Mouse (Mus musculus) hindbrain, embryonic 10.5 days (tissue): ENCODE results near the gene Cuzd1. TPM values are rescaled to one million over a fixed set of nuclear protein-coding genes. Genes with fewer than 3 reads are reported as not detected.

Experiments
- DNase-seq: peaks from one replicate; pipeline ENCODE4 v3.0.0-alpha.2; 2017; ENCODE audit warnings: low spot score
- H3K27ac ChIP-seq: fragments of 300-500 bp; sonication (generic); 2 replicates; pipeline ENCODE4 v1.5.1; 2016; ENCODE audit warnings: mild to moderate bottlenecking, moderate library complexity
- H3K27me3 ChIP-seq: fragments of 300-500 bp; sonication (generic); 2 replicates; pipeline ENCODE4 v1.6.1; 2016; ENCODE audit warnings: mild to moderate bottlenecking; ENCODE audit not compliant: poor library complexity, insufficient read depth, severe bottlenecking
- H3K36me3 ChIP-seq: fragments of 300-500 bp; sonication (generic); 2 replicates; pipeline ENCODE4 v1.6.1; 2016; ENCODE audit warnings: mild to moderate bottlenecking, moderate library complexity
- H3K4me1 ChIP-seq: fragments of 300-500 bp; sonication (generic); replicated peaks from 2 replicates; pipeline ENCODE4 v1.6.1; 2016; ENCODE audit warnings: mild to moderate bottlenecking
- H3K4me3 ChIP-seq: fragments of 300-500 bp; sonication (generic); 2 replicates; pipeline ENCODE4 v1.5.1; 2016; ENCODE audit warnings: mild to moderate bottlenecking, moderate library complexity
- H3K9me3 ChIP-seq: fragments of 300-500 bp; sonication (generic); 2 replicates; pipeline ENCODE4 v1.6.1; 2016; ENCODE audit warnings: mild to moderate bottlenecking, moderate library complexity
- WGBS: fragments of 180-500 bp; shearing (Covaris S2); methylation state at CpG from one replicate; pipeline ENCODE4 v1.1.7; 2016; 5-methylcytosine and 5-hydroxymethylcytosine counted together
- polyA plus RNA-seq: library from polyadenylated mRNA; unstranded; fragments of >200 nt; fragmentation: Nextera tagmentation; extraction: Ambion mirVana; gene quantifications from 2 replicates; pipeline ENCODE4 v1.2.1, GENCODE M21; 2016

Cuzd1 gene
- polyA plus RNA-seq: not detected in 2 replicates

DNA sequence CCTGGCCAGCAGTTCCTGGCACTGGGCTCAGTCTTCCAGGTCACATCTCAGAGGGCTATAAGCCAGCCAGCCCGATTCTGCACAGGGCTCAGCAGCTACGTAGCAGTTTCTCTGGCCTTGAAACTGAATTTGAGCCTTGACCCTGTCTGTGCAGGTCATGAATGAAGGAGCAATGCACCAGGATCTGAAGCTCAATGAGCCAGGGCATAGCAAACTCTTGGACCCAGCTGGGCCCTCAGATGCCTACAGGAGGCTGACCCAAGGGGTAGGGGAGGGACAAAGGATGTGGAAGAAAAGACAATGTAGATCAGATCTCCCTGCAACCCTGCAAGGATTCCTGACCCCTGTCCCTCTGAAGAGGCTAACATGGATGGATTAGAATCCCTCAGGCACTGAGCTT is at the start of gene Cuzd1:
Gene Cuzd1, minus strand, starts transcription at position 101 of the 400 bp plus-strand sequence.
- Histone ChIP-seq H3K36me3 (no peaks in the 10 kb centered on the region), H3K9me3 (no peaks in the 10 kb centered on the region), H3K4me3 (no peak within 1 kb of the TSS), H3K27me3 (no peaks in the 10 kb centered on the region), H3K27ac (no peak within 1 kb of the TSS), H3K4me1 (peaks cover 5% of the 10 kb centered on the region; the same call in 1 of the 2 replicates)
- no peak for DNase-seq
- 70% methylated on average over 2 of the region's 2 CpGs for WGBS

DNA sequence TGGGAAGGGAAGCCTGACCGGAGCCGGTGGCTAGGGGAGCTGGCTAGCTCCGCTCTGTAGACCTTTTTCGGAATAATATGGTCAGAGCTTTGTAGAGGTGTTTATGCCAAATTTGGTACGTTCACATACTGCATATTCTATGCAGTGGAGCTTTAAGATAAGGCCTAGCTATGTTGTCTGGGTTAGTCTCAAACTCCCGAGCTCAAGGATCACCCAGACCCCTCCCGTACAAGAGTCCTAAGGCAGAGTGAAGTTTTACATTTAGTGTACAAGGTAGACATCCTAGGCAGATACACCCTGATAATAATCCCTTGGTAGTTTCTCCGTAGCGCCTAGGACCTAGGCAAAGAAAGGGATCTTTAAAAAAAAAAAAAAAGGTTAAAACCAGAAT is 49.4 kb upstream of the Cuzd1 start:
- Histone ChIP-seq H3K27me3 (no peaks in the 10 kb centered on the region), H3K4me1 (peaks cover 16% of the 10 kb centered on the region), H3K9me3 (no peaks in the 10 kb centered on the region), H3K36me3 (peaks cover 19% of the 10 kb centered on the region), H3K27ac (peak overlapping the region; percentile 92), H3K4me3 (peak overlapping the region; percentile 63)
- WGBS: 9% methylated on average over 9 of the region's 9 CpGs
- no peak for DNase-seq

DNA sequence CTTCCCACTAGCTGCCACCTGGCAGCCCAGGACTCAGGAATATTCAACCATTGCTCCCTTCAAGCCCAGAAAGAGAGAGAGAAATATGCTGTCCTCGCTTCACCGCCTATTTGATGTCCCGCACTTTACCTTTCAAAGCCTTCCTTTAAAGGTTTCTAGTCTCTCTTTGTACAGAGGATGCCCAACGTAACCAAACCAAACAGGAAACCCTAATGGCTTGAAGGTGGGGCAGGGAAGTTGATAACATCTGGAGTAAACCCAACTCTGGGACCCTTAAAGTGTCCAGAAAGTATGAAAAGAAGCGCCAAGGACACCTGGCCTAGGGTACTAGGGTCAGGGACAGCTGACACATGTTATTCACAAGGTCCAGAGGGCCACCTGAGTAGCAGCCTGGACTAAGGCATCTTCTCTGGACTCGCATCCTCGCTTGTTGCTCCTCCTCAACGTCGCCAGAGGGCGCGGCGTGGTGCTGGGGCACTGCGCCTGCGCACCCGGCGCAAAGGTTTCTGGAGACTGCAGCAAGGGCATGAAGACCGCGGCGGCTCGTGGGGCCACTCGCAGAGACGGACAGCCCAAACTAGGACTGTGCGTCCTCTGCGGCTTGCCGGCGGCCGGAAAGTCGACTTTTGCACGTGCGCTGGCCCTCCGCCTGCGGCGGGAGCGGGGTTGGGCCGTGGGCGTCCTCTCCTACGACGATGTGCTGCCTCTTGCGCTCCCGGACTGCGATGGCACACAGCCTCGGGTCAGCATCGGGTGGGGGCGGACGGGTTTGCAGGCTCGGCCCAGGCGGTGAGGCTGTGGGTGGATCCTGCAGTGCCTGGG is 48.8 kb upstream of the Cuzd1 start, which contains the start of gene Pstk:
Gene Pstk, plus strand, starts transcription at position 494 of the 822 bp plus-strand sequence.
- peaks cover 16% of the 10 kb centered on the region for H3K4me1 ChIP-seq
- no peaks in the 10 kb centered on the region for H3K9me3 ChIP-seq
- peak within 1 kb of the TSS; percentile 92 for H3K27ac ChIP-seq
- 5% methylated on average over 47 of the region's 47 CpGs for WGBS
- H3K4me3 ChIP-seq: peak within 1 kb of the TSS; percentile 63
- peaks cover 19% of the 10 kb centered on the region for H3K36me3 ChIP-seq
- peak; percentile 92 for DNase-seq
- H3K27me3 ChIP-seq: no peaks in the 10 kb centered on the region

DNA sequence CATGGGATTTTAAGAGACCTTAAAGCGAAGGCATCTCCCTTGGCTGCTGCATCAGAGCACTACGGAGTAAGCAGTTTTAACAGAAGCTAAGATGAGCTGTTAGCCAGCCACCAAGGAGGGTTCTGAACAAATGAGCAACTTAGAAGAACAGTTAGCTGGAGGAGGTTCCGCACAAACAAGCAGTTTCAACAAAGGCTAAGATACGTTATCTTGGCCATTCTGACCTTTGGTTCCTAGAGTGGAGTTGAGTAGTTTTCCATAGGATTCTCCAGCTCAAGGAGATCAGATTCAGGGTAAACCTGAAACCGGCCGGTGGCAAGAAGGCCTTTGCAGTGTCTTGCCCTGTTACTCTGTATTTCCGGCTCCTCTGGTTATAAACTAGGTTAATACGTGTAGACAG is 42.0 kb upstream of the Cuzd1 start:
- Histone ChIP-seq H3K36me3 (peaks cover 19% of the 10 kb centered on the region), H3K9me3 (no peaks in the 10 kb centered on the region), H3K27ac (no peak overlapping the region), H3K4me3 (no peak overlapping the region), H3K4me1 (peaks cover 20% of the 10 kb centered on the region), H3K27me3 (peaks cover 6% of the 10 kb centered on the region; the same call in 1 of the 2 replicates)
- WGBS: 91% methylated on average over 8 of the region's 8 CpGs
- no peak for DNase-seq

DNA sequence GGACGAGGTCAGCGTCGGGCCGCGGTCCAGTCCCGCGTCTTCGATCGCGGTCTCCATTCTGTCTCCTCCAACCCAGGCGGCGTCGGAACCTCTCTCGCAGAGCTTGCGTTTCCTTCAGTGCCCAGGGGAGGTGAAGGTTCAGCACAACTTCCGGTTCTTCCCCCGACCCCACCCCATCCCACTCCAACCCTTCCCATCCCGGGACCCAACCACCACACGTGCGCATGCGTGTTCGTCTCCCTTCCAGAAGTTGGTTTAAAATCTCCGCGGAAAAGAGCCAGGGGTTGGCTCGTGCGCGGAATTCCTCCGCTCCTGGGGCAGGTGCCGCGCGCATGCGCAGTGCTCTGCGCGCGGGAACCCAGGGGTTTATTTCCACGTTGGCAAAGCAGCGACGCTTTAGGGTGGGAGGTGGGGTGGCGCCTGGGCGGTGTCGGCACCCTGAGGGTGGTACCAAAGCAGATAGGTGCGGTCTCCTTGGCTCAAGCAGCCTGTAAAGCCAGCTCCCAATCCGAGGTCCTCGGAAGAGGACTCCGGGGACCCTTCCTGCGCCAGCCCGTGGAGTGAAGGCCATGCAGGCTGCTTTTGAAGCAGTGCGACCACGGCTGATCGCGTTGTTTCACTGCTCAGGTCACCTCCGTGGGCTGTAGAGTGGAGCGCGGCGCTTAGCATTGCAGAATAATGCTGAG is 40.7 kb upstream of the Cuzd1 start, which contains the start of gene 2310057M21Rik:
Gene 2310057M21Rik, minus strand, starts transcription at position 145 of the 686 bp plus-strand sequence.
- Histone ChIP-seq H3K4me1 (peaks cover 20% of the 10 kb centered on the region), H3K9me3 (no peaks in the 10 kb centered on the region), H3K27ac (peak within 1 kb of the TSS; percentile 95), H3K4me3 (peak within 1 kb of the TSS; percentile 91), H3K36me3 (peaks cover 32% of the 10 kb centered on the region), H3K27me3 (peaks cover 6% of the 10 kb centered on the region; the same call in 1 of the 2 replicates)
- WGBS: under 1% methylated on average over 55 of the region's 55 CpGs
- DNase-seq: peak; percentile 96

DNA sequence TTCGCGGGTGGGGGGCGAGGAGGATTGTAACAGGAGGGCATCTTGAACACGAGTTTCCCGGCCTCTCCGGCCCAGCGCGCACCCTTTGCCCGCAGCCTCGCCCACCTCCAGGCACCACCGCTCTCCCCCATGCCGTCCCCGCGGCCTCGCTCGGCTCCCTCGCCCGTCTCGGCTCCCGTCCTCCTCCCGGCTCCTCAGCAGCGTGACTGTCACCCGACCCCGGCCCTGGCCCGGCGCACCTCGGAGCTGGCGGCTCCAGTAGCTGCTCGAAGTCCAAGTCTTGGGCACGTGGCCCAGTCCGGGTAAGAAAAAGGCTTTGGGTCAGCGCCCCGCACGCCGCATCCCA is 40.1 kb upstream of the Cuzd1 start:
- under 1% methylated on average over 35 of the region's 35 CpGs for WGBS
- peak overlapping the region; percentile 91 for H3K4me3 ChIP-seq
- H3K9me3 ChIP-seq: no peaks in the 10 kb centered on the region
- H3K4me1 ChIP-seq: peaks cover 20% of the 10 kb centered on the region
- DNase-seq: no peak
- H3K27ac ChIP-seq: peak overlapping the region; percentile 95
- peaks cover 38% of the 10 kb centered on the region for H3K36me3 ChIP-seq
- peaks cover 6% of the 10 kb centered on the region; the same call in 1 of the 2 replicates for H3K27me3 ChIP-seq

DNA sequence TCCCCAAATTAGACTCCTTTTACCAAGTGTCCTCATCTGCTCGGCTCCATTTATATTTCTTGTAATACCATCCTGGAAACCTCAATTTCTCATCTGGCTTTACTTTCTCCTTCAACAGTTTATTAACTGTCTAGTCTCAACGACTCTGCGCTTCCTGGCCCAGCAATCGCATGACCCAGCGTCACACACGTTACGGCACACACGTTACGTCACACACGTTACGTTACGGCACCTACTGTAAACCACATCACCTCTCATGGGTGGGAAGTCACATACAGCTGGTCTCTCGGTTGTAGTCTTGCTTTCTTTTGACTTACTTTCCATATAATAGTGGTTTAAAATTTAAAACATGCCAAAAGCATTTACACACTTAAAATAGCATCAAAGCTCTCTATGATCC is 34.0 kb upstream of the Cuzd1 start:
- Histone ChIP-seq H3K27ac (no peak overlapping the region), H3K36me3 (peaks cover 92% of the 10 kb centered on the region), H3K4me3 (no peak overlapping the region), H3K27me3 (no peaks in the 10 kb centered on the region), H3K9me3 (no peaks in the 10 kb centered on the region), H3K4me1 (peaks cover 3% of the 10 kb centered on the region)
- 96% methylated on average over 13 of the region's 13 CpGs for WGBS
- no peak for DNase-seq

DNA sequence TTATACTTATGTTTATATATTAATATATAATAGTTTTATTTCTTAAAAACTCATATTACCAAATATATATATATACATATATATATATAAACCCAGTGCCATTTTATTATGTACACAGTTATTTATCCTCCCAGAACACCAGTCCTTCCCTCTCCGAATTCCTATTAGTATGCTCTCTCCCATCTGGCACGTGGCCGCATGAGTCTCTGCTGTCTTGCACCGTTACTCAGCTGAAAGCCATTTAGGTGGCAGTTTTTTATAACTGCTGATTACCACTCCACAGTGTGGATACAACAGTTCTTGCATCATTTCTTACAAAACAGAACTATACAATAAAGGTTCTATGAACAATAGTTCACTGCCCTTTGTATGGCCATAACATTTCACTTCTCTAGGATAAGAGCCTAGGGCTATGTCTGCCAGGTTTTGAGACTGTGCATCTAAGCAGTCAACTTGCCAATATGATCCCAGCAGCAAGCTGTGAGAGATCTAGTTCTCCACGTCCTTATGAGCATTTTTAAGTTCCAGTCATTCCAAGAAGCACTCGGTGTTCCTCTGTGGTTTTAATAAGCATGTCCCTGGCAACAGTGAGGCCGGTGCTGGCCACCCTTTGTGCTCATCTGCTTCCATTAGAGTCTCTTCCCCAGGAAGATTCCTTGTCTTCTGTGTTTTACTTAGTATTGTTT is 23.9 kb upstream of the Cuzd1 start:
- no peak for DNase-seq
- no peak overlapping the region for H3K27ac ChIP-seq
- H3K4me3 ChIP-seq: no peak overlapping the region
- no peaks in the 10 kb centered on the region for H3K9me3 ChIP-seq
- H3K4me1 ChIP-seq: no peaks in the 10 kb centered on the region
- H3K36me3 ChIP-seq: peaks cover 94% of the 10 kb centered on the region
- no peaks in the 10 kb centered on the region for H3K27me3 ChIP-seq
- WGBS: 84% methylated on average over 7 of the region's 7 CpGs

DNA sequence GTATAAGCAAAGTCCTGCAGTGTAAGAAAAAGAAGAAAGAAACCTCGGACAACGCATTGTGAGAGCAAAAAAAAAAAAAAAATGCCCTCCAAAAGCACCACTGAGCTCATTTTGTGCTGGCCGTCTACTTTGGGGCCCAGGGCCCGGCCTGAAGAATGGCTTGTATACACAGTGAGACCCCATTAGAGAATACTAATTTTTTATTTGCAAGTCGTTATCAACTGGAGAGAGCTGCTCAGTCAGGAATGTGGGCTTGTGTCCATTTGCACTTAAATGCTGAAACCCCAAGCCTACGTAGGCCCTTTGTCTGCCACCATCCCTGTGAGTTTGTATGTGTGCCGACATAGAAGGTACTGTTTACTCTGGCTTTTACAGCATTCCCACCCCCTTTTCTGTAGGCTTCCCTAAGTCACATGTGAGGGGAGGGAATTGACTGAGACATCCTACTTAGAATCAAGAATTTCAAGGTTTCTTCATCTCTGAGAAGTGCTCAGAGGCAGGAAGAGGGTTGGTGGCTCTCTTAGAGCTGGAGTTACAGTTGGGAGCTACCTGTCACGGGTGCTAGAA is 15.5 kb upstream of the Cuzd1 start:
- Histone ChIP-seq H3K4me1 (peaks cover 4% of the 10 kb centered on the region; the same call in 1 of the 2 replicates), H3K9me3 (no peaks in the 10 kb centered on the region), H3K36me3 (peaks cover 33% of the 10 kb centered on the region), H3K4me3 (no peak overlapping the region), H3K27me3 (no peaks in the 10 kb centered on the region), H3K27ac (no peak overlapping the region)
- no peak for DNase-seq
- WGBS: 57% methylated on average over 8 of the region's 8 CpGs

DNA sequence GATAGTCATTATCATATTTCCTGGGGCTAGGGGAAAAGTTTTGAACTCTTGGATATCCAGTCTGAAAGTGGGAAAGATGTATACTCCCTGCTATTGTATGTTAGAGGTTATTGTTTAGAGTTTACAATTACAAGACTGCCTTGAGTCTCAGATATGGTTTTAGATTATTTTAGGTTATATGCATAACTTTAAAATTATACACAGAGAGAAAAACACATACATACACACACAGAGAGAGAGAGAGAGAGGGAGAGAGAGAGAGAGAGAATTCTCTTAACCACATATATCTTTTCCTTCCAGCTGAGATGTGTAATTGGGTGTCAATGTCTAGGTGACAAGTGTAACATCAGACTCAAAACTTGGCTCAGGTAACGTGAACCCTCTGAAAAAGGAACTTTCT is 11.5 kb upstream of the Cuzd1 start, which contains the start of gene Fam24a:
Gene Fam24a, plus strand, starts transcription at position 301 of the 400 bp plus-strand sequence.
- Histone ChIP-seq H3K9me3 (no peaks in the 10 kb centered on the region), H3K4me3 (no peak within 1 kb of the TSS), H3K36me3 (peaks cover 3% of the 10 kb centered on the region; the same call in 1 of the 2 replicates), H3K4me1 (peaks cover 4% of the 10 kb centered on the region; the same call in 1 of the 2 replicates), H3K27ac (no peak within 1 kb of the TSS), H3K27me3 (no peaks in the 10 kb centered on the region)
- 58% methylated on average over 1 of the region's 1 CpGs for WGBS
- DNase-seq: no peak

DNA sequence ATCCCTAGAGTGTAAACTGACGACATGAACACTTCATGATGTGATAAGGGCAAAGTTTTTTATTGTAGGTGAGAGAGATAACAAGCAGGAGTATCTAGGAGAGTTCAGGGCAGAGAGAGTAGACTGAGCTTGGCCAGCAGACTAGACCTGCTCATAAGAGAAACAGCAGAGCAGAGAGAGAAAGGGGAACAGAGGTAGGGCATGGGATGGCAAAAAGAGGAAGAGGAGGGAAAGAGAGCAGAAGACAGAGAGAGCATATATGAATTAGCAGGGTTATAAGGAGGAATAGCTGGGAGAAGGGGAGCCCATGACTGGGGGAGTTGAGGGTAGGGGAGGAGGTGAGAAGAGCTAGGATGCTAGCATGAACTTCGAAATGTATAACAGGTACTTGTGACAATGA is 9.6 kb upstream of the Cuzd1 start:
- WGBS: 77% methylated on average over 2 of the region's 2 CpGs
- H3K4me1 ChIP-seq: no peaks in the 10 kb centered on the region
- no peaks in the 10 kb centered on the region for H3K36me3 ChIP-seq
- H3K4me3 ChIP-seq: no peak overlapping the region
- DNase-seq: no peak
- H3K27me3 ChIP-seq: no peaks in the 10 kb centered on the region
- no peaks in the 10 kb centered on the region for H3K9me3 ChIP-seq
- H3K27ac ChIP-seq: no peak overlapping the region

DNA sequence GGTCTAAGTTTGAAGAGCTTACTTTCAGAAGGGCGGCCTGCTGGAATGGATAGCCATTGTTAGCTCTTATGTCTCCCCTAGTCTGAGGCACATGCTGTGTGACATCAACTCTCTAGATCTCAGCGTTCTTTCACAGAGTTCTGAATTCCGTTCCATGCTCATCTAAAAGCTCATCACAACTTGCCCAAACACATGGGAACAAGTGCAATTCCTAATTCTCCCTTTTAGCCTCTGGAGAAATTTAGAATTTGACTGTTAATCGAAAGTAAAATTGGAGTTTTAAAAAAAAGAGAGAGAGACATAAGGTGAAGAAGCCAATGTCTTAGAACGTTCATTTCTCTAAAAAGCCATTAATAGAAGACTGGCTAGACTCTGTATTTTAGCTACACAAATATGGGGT is 7.3 kb upstream of the Cuzd1 start, which contains the start of gene Fam24b:
Gene Fam24b, minus strand, starts transcription at position 101 of the 400 bp plus-strand sequence.
- Histone ChIP-seq H3K27ac (no peak within 1 kb of the TSS), H3K9me3 (no peaks in the 10 kb centered on the region), H3K27me3 (no peaks in the 10 kb centered on the region), H3K4me3 (no peak within 1 kb of the TSS), H3K4me1 (no peaks in the 10 kb centered on the region), H3K36me3 (no peaks in the 10 kb centered on the region)
- 91% methylated on average over 5 of the region's 5 CpGs for WGBS
- no peak for DNase-seq
